Mouse (Mus musculus): ENCODE results near the gene Armh2.
"Not testable (repeated sequence)": the region's sequence is repeated elsewhere in the genome, so short reads cannot be mapped to it uniquely, and the experiment has no call there.

The Armh2 gene

DNA sequence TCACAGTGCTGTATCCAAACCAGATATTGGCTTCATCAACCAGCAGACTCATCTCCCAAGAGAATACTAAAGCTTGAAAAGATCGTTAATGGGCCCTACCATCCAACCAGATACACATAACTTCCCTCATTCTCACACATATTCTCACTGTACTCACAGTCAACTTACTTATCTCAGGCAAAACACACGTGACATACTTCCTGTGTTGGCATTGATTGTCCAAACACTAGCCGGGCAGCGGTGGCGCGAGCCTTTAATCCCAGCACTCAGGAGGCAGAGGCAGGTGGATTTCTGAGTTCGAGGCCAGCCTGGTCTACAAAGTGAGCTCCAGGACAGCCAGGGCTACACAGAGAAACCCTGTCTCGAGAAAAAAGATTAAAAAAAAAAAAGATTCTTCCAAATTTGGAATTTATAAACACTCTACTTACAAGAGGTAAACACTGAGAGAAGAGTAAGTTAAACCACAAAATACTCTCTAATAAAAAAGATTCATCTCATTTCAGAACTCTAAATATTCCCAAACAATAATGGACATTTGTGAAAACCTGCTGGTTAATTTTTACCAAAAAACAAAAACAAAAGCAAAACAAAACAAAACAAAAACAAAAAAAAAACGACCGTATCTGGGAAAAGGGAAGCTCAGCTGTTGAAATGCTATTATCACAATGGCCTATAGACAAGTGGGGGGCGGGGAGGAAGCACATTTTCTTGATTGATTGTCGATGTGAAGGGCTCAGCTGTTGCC, 17.0 kb downstream of the Armh2 start:
- no peak for DNase-seq (ENCODE audit: low read depth, low spot score)

DNA sequence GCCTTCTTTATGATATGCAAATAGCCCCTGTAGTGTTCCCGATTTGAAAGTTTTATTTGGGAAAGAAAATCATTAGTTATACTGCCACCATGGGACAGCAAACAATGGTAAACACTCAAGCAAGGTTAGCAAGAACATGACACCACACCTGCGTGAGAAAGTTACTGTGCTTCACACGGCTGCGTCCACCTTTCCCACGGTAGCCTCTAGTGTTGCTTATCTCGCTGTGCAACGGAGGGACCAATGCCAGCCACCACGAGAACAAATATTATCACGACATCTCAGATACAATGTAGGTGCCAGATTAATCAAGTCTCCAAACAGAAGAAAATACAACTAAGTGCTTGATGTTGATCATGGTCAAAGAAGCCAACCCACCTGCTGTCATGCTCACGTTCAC, 18.4 kb downstream of the Armh2 start:
- DNase-seq (ENCODE audit: low read depth, low spot score), result no peak

DNA sequence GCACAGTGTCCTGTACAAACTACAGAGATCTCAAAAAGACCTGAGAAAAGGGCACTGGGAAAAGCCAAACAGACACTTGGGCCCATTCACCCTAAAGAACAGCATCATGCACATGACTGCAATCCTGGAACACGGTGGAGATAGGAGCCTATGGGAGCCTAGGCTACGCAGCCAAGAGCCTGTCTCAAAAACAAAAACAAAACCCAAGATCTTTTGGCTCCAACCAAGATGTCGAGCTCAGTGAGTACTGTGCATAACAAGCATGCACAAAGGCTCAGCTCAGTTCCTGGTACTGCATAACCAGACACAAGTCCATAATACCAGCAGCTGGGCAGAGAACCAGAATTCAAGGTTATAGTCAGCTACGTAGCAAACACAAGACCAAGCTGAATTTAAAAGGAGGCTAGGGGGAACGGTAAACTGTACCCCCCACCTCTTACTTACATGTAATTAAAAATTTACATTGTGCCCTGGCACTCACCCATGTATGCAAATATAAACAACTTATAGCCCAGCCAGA, 19.4 kb downstream of the Armh2 start:
- no peak for DNase-seq (ENCODE audit: low read depth, low spot score)

DNA sequence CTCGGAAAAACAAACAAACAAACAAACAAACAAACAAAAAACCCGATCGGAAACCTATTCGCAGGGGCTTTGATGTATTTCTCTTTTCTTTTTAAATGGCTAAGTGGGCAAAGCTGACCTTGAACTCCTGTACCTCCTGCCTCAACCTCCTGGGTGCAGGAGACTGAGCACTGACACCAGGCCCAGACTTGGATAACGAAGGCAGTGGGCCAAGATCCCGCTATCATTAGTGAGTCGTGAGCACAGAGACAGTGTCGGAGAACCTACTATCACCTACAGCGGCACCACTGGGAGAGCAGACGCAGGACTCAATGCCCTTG, 20.0 kb downstream of the Armh2 start:
- DNase-seq (ENCODE audit: low read depth, low spot score), result no peak

DNA sequence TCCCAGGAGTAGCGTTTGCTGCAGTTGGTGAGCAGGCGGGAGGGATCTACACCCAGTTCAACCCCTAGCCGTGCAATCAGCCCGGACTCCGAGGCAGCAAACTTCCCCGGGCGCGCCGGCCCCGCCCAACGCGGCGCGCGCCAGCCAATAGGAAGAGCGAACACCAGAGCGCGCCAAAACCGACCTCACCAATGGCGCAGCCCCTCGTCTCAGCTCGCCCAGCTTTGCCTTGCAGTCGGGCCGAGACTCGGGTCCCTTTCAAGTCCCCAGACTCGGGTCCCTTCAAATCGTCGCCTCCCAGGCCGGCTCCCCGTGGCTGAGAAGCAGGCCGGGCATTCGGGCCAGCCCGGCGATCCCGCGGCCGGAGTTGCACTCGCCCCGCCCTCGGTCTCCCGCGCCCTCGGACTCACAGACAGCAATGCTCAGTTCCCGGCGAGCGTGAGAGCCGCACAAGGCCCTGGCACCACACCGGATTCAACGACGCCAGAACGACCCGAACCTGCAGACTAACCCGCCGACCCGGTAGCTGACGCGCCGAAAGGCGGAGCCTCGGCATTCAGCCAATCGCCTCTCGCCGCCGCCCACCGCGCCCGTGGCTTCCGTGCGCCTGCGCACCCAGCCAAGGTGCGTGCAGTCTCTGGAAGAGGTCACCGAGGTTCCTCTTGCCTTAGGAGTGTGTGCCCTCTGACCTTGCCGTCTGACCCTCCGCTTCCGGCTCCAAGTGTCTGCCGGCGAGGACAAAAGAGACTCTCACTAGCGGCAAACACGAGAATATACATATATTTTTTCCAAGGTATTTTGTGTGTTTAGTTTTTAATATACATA, 20.6 kb downstream of the Armh2 start, which contains the start of gene Gmnn:
TSS of gene Gmnn (minus strand) at position 521 of the 825 bp plus-strand sequence.
- DNase-seq (ENCODE audit: low read depth, low spot score), result peak; percentile 95

DNA sequence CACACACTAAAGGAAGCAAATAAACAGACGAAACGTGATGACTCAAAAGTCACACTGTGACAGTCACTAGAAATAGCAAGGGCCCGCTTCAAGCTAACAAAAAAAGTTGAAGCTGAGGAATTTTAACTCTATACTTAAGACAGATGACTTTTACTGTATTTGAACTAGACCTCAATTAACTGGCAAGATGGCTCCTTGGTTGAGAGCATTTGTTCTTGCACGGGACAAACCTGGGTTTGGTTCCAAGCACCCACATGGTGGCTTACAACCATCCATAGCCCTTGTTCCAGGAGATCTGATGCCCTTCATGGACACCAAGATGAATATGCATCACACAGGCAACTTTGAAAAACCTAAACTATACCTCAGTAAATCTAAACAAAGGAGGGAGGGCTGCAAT, 21.2 kb downstream of the Armh2 start:
- no peak for DNase-seq (ENCODE audit: low read depth, low spot score)

DNA sequence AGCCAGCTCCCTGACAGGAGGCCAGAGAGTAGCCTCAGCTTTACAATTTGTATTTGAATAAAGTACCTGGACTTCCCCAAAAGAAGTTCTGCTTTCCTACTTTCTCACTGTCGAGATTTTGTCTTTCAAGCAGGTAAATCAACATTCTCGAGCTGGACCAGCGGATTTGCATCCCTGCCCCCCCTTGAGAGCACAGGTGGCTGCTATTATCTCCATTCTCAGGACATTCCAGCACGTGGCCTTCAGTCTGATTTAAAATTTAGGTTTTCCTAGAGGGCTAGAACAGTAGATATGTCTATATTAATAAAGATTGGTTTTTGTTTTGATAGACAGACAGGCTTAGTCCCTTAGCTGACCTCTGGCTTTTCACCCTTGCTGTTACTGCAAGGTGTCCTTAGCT, 26.8 kb downstream of the Armh2 start:
- peak; percentile 70 for DNase-seq (ENCODE audit: low read depth, low spot score)

DNA sequence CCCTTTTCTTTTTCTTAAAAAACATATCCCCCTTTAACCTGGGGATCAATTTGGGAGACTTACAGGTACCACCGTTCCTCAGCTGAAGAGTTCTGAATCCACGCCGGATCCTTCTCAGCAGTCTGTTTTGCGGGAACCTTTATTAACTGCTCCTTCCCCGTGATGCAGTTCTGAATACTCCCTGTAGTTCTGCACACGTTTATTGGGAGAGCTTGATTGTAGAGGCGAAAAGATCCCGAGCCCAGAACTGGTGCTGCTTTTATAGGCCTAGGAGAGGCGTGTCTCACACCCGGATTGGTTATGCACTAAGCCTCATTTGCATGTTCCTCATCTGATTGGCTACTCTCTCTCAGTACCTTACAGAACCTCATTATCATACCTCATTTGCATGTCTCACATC, 30.4 kb downstream of the Armh2 start:
- not testable (repeated sequence) for DNase-seq (ENCODE audit: low read depth, low spot score)

DNA sequence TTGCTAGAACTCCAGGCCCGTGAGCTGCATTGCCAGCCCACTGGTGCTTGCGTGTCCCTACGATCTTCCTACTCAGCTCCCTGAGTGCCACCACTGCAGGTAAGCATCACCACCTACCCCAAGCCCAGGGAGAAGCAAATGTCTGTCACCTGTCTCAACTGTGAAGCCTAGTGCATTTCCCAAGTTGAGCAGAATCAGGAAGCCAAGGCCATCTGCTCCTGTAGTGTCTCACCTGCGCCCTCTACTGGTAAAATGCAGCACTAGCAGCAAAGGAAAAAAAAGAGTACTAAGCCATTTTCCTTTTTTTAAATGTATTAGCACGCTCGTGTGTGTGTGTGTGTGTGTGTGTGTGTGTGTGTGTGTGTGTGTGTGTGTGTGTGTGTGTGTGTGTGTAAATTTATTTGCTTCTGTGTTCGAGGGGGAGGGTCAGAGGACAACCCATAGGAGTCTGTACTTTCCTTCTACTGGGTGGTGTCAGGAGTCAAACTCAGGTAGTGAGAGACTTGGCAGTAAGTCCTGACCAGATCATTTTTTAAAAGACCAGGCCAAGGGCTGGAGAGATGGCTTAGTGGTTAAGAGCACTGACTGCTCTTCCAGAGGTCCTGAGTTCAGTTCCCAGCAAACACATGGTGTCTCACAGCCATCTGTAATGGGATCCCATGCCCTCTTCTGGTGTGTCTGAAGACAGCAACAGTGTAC, 35.3 kb downstream of the Armh2 start:
- peak; percentile 85 for DNase-seq (ENCODE audit: low read depth, low spot score)

DNA sequence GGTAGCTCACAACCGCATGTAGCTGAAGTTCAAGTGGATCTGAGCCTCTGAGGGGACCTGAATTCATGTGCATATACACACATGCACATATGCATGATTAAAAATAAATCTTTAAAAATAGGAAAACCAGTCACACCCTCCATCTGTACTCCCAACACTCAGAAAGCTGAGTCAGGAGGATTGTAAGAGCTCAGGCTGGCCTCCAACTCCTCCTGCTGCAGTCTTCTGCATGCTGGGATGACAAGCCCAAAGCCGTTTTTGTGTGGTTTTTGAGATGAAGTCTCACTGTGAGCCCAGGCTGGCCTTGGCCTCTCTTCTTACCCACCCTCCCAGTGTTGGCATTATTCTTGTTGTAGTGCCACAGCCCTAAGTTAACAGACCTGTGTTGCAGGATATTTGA, 37.0 kb downstream of the Armh2 start:
- DNase-seq (ENCODE audit: low read depth, low spot score), result no peak

DNA sequence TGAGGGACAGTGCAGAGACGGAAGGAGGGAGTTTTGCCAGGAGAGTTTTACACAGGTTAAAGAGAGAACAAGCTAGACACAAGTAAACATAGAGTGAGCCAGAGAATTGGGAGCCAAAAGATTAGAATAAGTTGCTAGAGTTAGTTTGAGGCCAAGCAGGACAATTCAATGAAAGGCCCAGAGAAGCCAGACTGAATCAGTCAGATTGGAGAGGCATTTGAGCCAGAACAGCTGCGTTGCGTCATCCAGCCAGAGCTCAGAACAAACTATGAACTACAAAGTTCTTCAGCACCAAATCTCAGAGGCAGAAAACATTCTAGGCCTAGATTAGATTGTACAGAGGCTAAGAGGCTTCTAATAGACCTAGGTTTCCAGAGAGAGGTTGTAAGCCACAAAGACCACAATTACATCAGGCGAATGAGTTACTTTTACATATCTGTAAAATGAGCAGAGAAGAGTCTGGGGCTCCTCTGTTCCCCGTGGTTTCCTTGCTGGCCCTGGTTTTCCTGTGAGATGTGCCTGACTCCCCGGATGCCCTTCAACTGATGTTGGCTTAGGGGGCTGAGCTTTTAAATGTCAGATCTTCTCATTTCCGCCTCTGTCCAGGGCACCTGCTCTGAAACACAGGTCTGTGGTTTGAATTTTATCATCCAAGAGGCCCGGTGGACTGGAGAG, 37.8 kb downstream of the Armh2 start:
- no peak for DNase-seq (ENCODE audit: low read depth, low spot score)

DNA sequence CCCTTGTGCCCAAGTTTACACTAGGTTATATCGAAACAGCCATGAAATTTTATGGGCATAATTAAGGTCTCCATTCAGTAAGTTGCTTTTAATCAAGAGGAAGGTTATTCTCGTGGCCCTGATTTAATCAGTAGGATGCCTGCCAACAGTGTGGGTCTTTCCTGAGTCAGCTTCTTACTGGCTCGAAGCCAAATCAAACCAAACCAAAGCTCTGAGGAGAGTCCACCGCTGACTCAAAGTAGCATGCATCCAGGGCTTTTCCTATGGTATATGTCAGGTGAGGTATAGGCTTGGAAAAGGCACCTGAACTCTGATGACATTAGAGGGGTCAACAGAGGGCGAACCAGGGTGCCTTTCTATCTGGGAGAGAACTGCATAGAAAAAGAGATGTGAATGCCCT, 40.9 kb downstream of the Armh2 start:
- no peak for DNase-seq (ENCODE audit: low read depth, low spot score)

DNA sequence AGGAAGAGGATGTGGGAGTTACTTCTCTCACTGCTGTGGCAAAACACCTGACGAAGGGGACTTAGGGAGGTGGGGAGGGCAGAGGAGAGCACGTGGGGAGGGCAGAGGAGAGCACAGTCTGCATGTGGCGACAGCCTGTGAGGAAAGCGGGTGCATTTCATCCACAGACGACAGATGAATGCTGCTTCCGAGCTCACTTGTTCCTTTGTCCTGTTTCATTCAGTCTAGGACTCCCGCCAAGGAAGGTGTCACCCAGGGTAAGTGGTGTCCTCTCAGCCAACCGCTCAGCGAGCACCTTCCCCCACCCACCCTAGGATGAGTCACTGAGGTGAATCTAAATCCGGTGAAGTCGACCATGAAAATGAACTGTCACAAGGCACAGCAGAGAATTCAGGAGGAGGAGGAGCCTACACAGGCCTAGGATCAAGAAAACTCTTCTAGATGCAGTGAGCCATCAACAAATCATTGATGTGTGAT, 45.0 kb downstream of the Armh2 start:
- peak; percentile 81 for DNase-seq (ENCODE audit: low read depth, low spot score)

DNA sequence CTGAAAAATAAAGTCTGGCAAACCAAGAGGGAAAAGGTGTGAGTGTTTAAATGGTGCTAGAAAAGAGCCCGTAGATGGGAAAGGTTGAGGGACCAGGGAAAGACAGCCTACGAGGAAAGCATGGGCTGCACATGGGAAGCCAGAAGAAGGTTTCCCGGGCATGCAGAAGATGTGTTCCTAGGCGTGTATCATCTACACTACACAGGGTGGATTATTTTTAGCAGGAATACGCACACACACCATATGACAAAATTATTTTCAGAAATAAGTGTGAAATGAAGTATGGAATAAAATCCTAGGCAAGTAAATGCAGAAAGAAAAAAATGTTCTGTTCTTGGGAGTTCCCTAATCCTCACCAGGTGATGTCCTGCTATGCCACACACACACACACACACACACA, 46.4 kb downstream of the Armh2 start:
- no peak for DNase-seq (ENCODE audit: low read depth, low spot score)

DNA sequence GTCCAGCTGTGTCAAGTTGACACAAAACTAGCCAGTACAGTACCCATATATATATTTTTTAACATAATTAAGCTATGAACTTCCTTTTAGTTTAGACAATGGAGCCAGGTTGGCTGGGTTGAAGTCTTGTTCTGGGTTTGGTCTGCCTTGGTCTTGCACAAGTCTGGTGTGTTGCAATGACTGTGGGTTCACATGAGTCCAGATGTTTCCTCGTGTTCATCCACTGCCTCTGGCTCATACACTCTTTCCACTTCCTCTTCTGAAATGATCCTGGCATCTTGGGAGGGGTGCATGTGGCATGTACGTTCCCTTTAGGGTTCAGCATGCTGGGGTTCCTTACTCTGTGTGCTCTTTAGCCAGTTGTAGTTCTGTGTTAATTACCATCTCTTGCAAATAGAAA, 50.3 kb downstream of the Armh2 start:
- DNase-seq (ENCODE audit: low read depth, low spot score), result peak; percentile 37

DNA sequence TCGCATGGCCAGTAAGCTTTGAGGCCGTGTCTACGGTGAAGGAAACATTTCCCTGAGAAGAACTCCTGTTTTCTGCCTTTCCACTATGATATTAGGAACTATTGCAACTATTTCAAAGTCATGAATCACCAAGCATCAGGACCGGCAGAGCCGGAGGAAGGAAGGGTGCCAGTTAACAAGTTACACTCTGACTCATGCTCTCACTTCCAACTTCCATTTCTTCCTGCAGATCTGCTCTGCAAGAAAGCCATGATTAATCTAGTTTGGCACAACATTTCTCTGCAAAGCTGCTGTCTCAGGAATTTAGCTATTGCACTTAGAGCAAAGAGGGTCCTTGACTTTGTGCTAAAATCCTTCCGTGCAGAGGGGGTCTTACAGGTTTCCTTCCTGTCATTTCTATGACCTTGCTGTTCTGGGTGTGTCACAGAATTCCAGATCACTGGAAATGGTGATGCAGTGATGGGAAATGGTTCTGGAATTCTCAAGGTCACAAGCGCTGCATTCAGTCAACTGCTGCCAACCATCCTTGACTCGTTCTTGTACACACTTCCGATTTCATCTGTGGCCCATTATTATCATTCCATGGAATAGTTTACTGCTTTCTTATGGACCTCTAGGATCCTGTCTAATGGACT, 51.5 kb downstream of the Armh2 start:
- no peak for DNase-seq (ENCODE audit: low read depth, low spot score)
